Mouse (Mus musculus): ENCODE measurements around the gene Rab4b. TPM values are rescaled to one million over a fixed set of nuclear protein-coding genes. Genes with fewer than 3 reads are reported as not detected.

Gene Rab4b
- polyA plus RNA-seq, 1 experiment from 2014 or later, result 71.1 TPM

- no peak overlapping the region for H3K9ac ChIP-seq (replicated peaks; ENCODE audit: low read depth, low read length)
- no peak overlapping the region for H3K4me2 ChIP-seq (replicated peaks; ENCODE audit: low read depth, low read length)
- no peaks in the 10 kb centered on the region for H3K9me3 ChIP-seq (ENCODE audit: control insufficient read depth, low read depth, low read length)
- ATAC-seq (ENCODE audit: insufficient number of reproducible peaks, insufficient read depth, low FRiP score, low read depth), result peak; percentile 87; the same call in 1 of the 2 replicates
- H3K27ac ChIP-seq (ENCODE audit: low read length), result no peak overlapping the region
- 13% methylated on average over 8 of the region's 8 CpGs for WGBS
- no peaks in the 10 kb centered on the region for H3K27me3 ChIP-seq (ENCODE audit: control insufficient read depth, insufficient read depth, low read length)
- H3K36me3 ChIP-seq (ENCODE audit: control insufficient read depth, insufficient read depth, low read length), result peaks cover 49% of the 10 kb centered on the region
- H3K4me1 ChIP-seq (ENCODE audit: control insufficient read depth, insufficient read depth, low read length), result peaks cover 22% of the 10 kb centered on the region
- H3K4me3 ChIP-seq (ENCODE audit: low read depth, low read length), result no peak overlapping the region
Observed at GRCm38 (mm10) chr7:27159882-27160281, 18.8 kb downstream of the Rab4b start.

- H3K9me3 ChIP-seq (ENCODE audit: control insufficient read depth, low read depth, low read length), result no peaks in the 10 kb centered on the region
- no peak overlapping the region for H3K9ac ChIP-seq (replicated peaks; ENCODE audit: low read depth, low read length)
- 97% methylated on average over 6 of the region's 6 CpGs for WGBS
- H3K4me3 ChIP-seq (ENCODE audit: low read depth, low read length), result no peak overlapping the region
- H3K4me2 ChIP-seq (replicated peaks; ENCODE audit: low read depth, low read length), result no peak overlapping the region
- H3K4me1 ChIP-seq (ENCODE audit: control insufficient read depth, insufficient read depth, low read length), result peaks cover 16% of the 10 kb centered on the region
- no peak overlapping the region for H3K27ac ChIP-seq (ENCODE audit: low read length)
- H3K27me3 ChIP-seq (ENCODE audit: control insufficient read depth, insufficient read depth, low read length), result no peaks in the 10 kb centered on the region
- no peak for ATAC-seq (ENCODE audit: insufficient number of reproducible peaks, insufficient read depth, low FRiP score, low read depth)
- H3K36me3 ChIP-seq (ENCODE audit: control insufficient read depth, insufficient read depth, low read length), result peaks cover 43% of the 10 kb centered on the region
Observed at GRCm38 (mm10) chr7:27159256-27159655, 19.4 kb downstream of the Rab4b start.

- Histone ChIP-seq H3K36me3 (ENCODE audit: control insufficient read depth, insufficient read depth, low read length) (peaks cover 37% of the 10 kb centered on the region), H3K4me1 (ENCODE audit: control insufficient read depth, insufficient read depth, low read length) (peaks cover 7% of the 10 kb centered on the region; the same call in 1 of the 2 replicates), H3K27ac (ENCODE audit: low read length) (no peak overlapping the region), H3K9ac (replicated peaks; ENCODE audit: low read depth, low read length) (no peak overlapping the region), H3K9me3 (ENCODE audit: control insufficient read depth, low read depth, low read length) (no peaks in the 10 kb centered on the region), H3K27me3 (ENCODE audit: control insufficient read depth, insufficient read depth, low read length) (no peaks in the 10 kb centered on the region), H3K4me2 (replicated peaks; ENCODE audit: low read depth, low read length) (no peak overlapping the region), H3K4me3 (ENCODE audit: low read depth, low read length) (no peak overlapping the region)
- WGBS, result 94% methylated on average over 9 of the region's 9 CpGs
- ATAC-seq (ENCODE audit: insufficient number of reproducible peaks, insufficient read depth, low FRiP score, low read depth), result no peak
Observed at GRCm38 (mm10) chr7:27158171-27158570, 20.5 kb downstream of the Rab4b start.

- no peaks in the 10 kb centered on the region for H3K27me3 ChIP-seq (ENCODE audit: control insufficient read depth, insufficient read depth, low read length)
- no peak overlapping the region for H3K4me2 ChIP-seq (replicated peaks; ENCODE audit: low read depth, low read length)
- ATAC-seq (ENCODE audit: insufficient number of reproducible peaks, insufficient read depth, low FRiP score, low read depth), result no peak
- H3K36me3 ChIP-seq (ENCODE audit: control insufficient read depth, insufficient read depth, low read length), result peaks cover 29% of the 10 kb centered on the region
- no peak overlapping the region for H3K9ac ChIP-seq (replicated peaks; ENCODE audit: low read depth, low read length)
- no peaks in the 10 kb centered on the region for H3K9me3 ChIP-seq (ENCODE audit: control insufficient read depth, low read depth, low read length)
- H3K4me1 ChIP-seq (ENCODE audit: control insufficient read depth, insufficient read depth, low read length), result peaks cover 4% of the 10 kb centered on the region; the same call in 1 of the 2 replicates
- no peak overlapping the region for H3K27ac ChIP-seq (ENCODE audit: low read length)
- WGBS, result 79% methylated on average over 13 of the region's 13 CpGs
- no peak overlapping the region for H3K4me3 ChIP-seq (ENCODE audit: low read depth, low read length)
Observed at GRCm38 (mm10) chr7:27156005-27156404, 22.7 kb downstream of the Rab4b start.

- peaks cover 4% of the 10 kb centered on the region; the same call in 1 of the 2 replicates for H3K4me1 ChIP-seq (ENCODE audit: control insufficient read depth, insufficient read depth, low read length)
- peaks cover 12% of the 10 kb centered on the region for H3K36me3 ChIP-seq (ENCODE audit: control insufficient read depth, insufficient read depth, low read length)
- H3K9me3 ChIP-seq (ENCODE audit: control insufficient read depth, low read depth, low read length), result no peaks in the 10 kb centered on the region
- no peak within 1 kb of the TSS for H3K4me3 ChIP-seq (ENCODE audit: low read depth, low read length)
- WGBS, result 53% methylated on average over 10 of the region's 10 CpGs
- H3K27me3 ChIP-seq (ENCODE audit: control insufficient read depth, insufficient read depth, low read length), result no peaks in the 10 kb centered on the region
- no peak within 1 kb of the TSS for H3K9ac ChIP-seq (replicated peaks; ENCODE audit: low read depth, low read length)
- H3K4me2 ChIP-seq (replicated peaks; ENCODE audit: low read depth, low read length), result no peak within 1 kb of the TSS
- ATAC-seq (ENCODE audit: insufficient number of reproducible peaks, insufficient read depth, low FRiP score, low read depth), result peak; percentile 42
- H3K27ac ChIP-seq (ENCODE audit: low read length), result peak within 1 kb of the TSS; percentile 50; the same call in 1 of the 2 replicates
Observed at GRCm38 (mm10) chr7:27153205-27153764, 25.4 kb downstream of the Rab4b start, which contains the start of gene Cyp2t4. Gene Cyp2t4 (plus strand): TSS chr7:27153714.

GRCm38 (mm10) chr7:27136410-27136996 is 42.2 kb downstream of the Rab4b start:
- H3K4me1 ChIP-seq (ENCODE audit: control insufficient read depth, insufficient read depth, low read length), result peaks cover 6% of the 10 kb centered on the region
- H3K27me3 ChIP-seq (ENCODE audit: control insufficient read depth, insufficient read depth, low read length), result no peaks in the 10 kb centered on the region
- H3K9me3 ChIP-seq (ENCODE audit: control insufficient read depth, low read depth, low read length), result no peaks in the 10 kb centered on the region
- no peak overlapping the region for H3K9ac ChIP-seq (replicated peaks; ENCODE audit: low read depth, low read length)
- no peak overlapping the region for H3K27ac ChIP-seq (ENCODE audit: low read length)
- 39% methylated on average over 8 of the region's 8 CpGs for WGBS
- no peak overlapping the region for H3K4me2 ChIP-seq (replicated peaks; ENCODE audit: low read depth, low read length)
- no peaks in the 10 kb centered on the region for H3K36me3 ChIP-seq (ENCODE audit: control insufficient read depth, insufficient read depth, low read length)
- no peak overlapping the region for H3K4me3 ChIP-seq (ENCODE audit: low read depth, low read length)
- ATAC-seq (ENCODE audit: insufficient number of reproducible peaks, insufficient read depth, low FRiP score, low read depth), result no peak

- peaks cover 6% of the 10 kb centered on the region for H3K4me1 ChIP-seq (ENCODE audit: control insufficient read depth, insufficient read depth, low read length)
- no peaks in the 10 kb centered on the region for H3K36me3 ChIP-seq (ENCODE audit: control insufficient read depth, insufficient read depth, low read length)
- no peak overlapping the region for H3K9ac ChIP-seq (replicated peaks; ENCODE audit: low read depth, low read length)
- no peak overlapping the region for H3K4me3 ChIP-seq (ENCODE audit: low read depth, low read length)
- H3K27ac ChIP-seq (ENCODE audit: low read length), result no peak overlapping the region
- WGBS, result 76% methylated on average over 4 of the region's 4 CpGs
- no peaks in the 10 kb centered on the region for H3K27me3 ChIP-seq (ENCODE audit: control insufficient read depth, insufficient read depth, low read length)
- no peak for ATAC-seq (ENCODE audit: insufficient number of reproducible peaks, insufficient read depth, low FRiP score, low read depth)
- H3K4me2 ChIP-seq (replicated peaks; ENCODE audit: low read depth, low read length), result no peak overlapping the region
- H3K9me3 ChIP-seq (ENCODE audit: control insufficient read depth, low read depth, low read length), result no peaks in the 10 kb centered on the region
Observed at GRCm38 (mm10) chr7:27133757-27134156, 44.9 kb downstream of the Rab4b start.

- Histone ChIP-seq H3K27ac (ENCODE audit: low read length) (no peak overlapping the region), H3K4me1 (ENCODE audit: control insufficient read depth, insufficient read depth, low read length) (peaks cover 6% of the 10 kb centered on the region), H3K4me2 (replicated peaks; ENCODE audit: low read depth, low read length) (no peak overlapping the region), H3K4me3 (ENCODE audit: low read depth, low read length) (no peak overlapping the region), H3K9ac (replicated peaks; ENCODE audit: low read depth, low read length) (no peak overlapping the region), H3K9me3 (ENCODE audit: control insufficient read depth, low read depth, low read length) (no peaks in the 10 kb centered on the region), H3K27me3 (ENCODE audit: control insufficient read depth, insufficient read depth, low read length) (no peaks in the 10 kb centered on the region), H3K36me3 (ENCODE audit: control insufficient read depth, insufficient read depth, low read length) (no peaks in the 10 kb centered on the region)
- no peak for ATAC-seq (ENCODE audit: insufficient number of reproducible peaks, insufficient read depth, low FRiP score, low read depth)
- 51% methylated on average over 12 of the region's 12 CpGs for WGBS
Observed at GRCm38 (mm10) chr7:27133156-27133555, 45.5 kb downstream of the Rab4b start.

Measured in stomach, embryonic 14.5 days (tissue).